ENCODE assay signal across 11 mouse cellular contexts in the genomic region with DNA sequence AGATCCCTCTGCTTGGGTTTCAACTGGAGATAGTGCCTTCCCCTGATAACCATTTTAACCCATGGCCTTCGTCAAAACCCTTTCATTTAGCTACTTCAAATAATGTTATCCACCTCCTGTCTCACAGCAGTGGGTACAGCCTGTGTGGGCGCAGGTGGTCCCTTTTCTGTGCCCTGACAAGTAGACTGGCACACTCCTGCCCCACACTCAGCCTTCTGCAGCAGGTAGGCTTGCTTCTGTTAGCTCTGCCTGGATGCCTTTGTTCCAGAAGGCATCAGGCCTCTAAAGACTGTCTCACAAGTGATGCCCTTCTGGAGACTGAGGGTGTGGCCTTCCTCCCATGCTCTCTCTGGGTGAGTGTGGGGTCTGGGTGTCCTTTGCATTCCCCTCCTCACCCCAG. TPM values are rescaled to one million over a fixed set of nuclear protein-coding genes. Genes with fewer than 3 reads are reported as not detected.
DNase-seq lines count a peak whose midpoint lies in the region; ATAC-seq and TF ChIP-seq lines count a peak whose summit lies in the region.
"Had no signal": no experiment of that assay in that cellular context is flagged by ENCODE, and none has a peak within 500 bp of the region (broad histone marks: within the 10 kb centered on the region; RNA-seq: fewer than 3 reads in every experiment).

No protein-coding gene starts in this region.

- H3K4me3 ChIP-seq in kidney, postnatal 0 days (replicated peaks; ENCODE audit: low read depth, low read length) = no peak overlapping the region
- no peak overlapping the region for H3K4me3 ChIP-seq in embryonic facial prominence, embryonic 13.5 days
- H3K4me3 ChIP-seq in forebrain, embryonic 13.5 days = no peak overlapping the region
- H3K4me3 ChIP-seq in limb, embryonic 14.5 days (replicated peaks; ENCODE audit: low read length) = no peak overlapping the region

- DNase-seq in kidney, postnatal 0 days (ENCODE audit: low spot score) = no peak
- DNase-seq in kidney, adult 18-20 months = no peak
- no peak for DNase-seq in limb, embryonic 14.5 days (ENCODE audit: low spot score)
- no peak for DNase-seq in cerebellum, postnatal 36 days
- no peak for DNase-seq in testis, postnatal 14 days (ENCODE audit: low spot score)
- DNase-seq in ovary, adult 18-20 months (ENCODE audit: low spot score) = no peak
- DNase-seq: adrenal gland, postnatal 25 days; embryo, embryonic 11 days had no signal

- H3K27me3 ChIP-seq in kidney, postnatal 0 days (ENCODE audit: insufficient read depth, low read length) = no peaks in the 10 kb centered on the region
- no peaks in the 10 kb centered on the region for H3K27me3 ChIP-seq in embryonic facial prominence, embryonic 13.5 days
- H3K27me3 ChIP-seq in forebrain, embryonic 13.5 days = no peaks in the 10 kb centered on the region
- no peaks in the 10 kb centered on the region for H3K27me3 ChIP-seq in limb, embryonic 14.5 days (ENCODE audit: control insufficient read depth, insufficient read depth, low read length)

- ATAC-seq in kidney, postnatal 0 days (replicated peaks; ENCODE audit: low FRiP score, low read depth) = no peak
- no peak for ATAC-seq in embryonic facial prominence, embryonic 13.5 days (ENCODE audit: insufficient number of reproducible peaks, insufficient read depth, low FRiP score, low TSS enrichment, low read depth)
- ATAC-seq in forebrain, embryonic 13.5 days = no peak
- no peak for ATAC-seq in limb, embryonic 14.5 days (ENCODE audit: low FRiP score, low read depth)

- TF ChIP-seq POLR2A in limb, embryonic 14.5 days (IDR thresholded peaks at IDR 0.05; ENCODE audit: borderline replicate concordance, extremely low read depth, insufficient read depth, insufficient read length) = no peak

- H3K27ac ChIP-seq in kidney, postnatal 0 days = peak overlapping the region; percentile 88; the same call in 1 of the 2 replicates
- H3K27ac ChIP-seq in embryonic facial prominence, embryonic 13.5 days = 0 out of 2 replicates have a peak overlapping the region, but pooled peaks have one; percentile 28
- H3K27ac ChIP-seq in forebrain, embryonic 13.5 days = peak overlapping the region; percentile 85
- H3K27ac ChIP-seq in limb, embryonic 14.5 days (replicated peaks; ENCODE audit: low read depth, low read length) = peak overlapping the region; percentile 79

- peaks cover 36% of the 10 kb centered on the region for H3K4me1 ChIP-seq in kidney, postnatal 0 days (replicated peaks; ENCODE audit: insufficient read depth, low read length)
- peaks cover 51% of the 10 kb centered on the region for H3K4me1 ChIP-seq in embryonic facial prominence, embryonic 13.5 days
- peaks cover 52% of the 10 kb centered on the region for H3K4me1 ChIP-seq in forebrain, embryonic 13.5 days
- H3K4me1 ChIP-seq in limb, embryonic 14.5 days (ENCODE audit: control insufficient read depth, insufficient read depth, low read length) = peaks cover 48% of the 10 kb centered on the region

- H3K36me3 ChIP-seq in kidney, postnatal 0 days (ENCODE audit: insufficient read depth, low read length) = peaks cover 33% of the 10 kb centered on the region
- peaks cover 57% of the 10 kb centered on the region for H3K36me3 ChIP-seq in embryonic facial prominence, embryonic 13.5 days
- H3K36me3 ChIP-seq in forebrain, embryonic 13.5 days (ENCODE audit: poor library complexity, severe bottlenecking) = peaks cover 55% of the 10 kb centered on the region
- peaks cover 56% of the 10 kb centered on the region for H3K36me3 ChIP-seq in limb, embryonic 14.5 days (ENCODE audit: control insufficient read depth, insufficient read depth, low read length)

- TF ChIP-seq CTCF in kidney, postnatal 0 days (IDR thresholded peaks at IDR 0.05; ENCODE audit: low read depth) = no peak

- H3K9ac ChIP-seq in kidney, postnatal 0 days (ENCODE audit: low read depth, low read length) = no peak overlapping the region
- no peak overlapping the region for H3K9ac ChIP-seq in embryonic facial prominence, embryonic 13.5 days
- peak overlapping the region; percentile 34; the same call in 1 of the 2 replicates for H3K9ac ChIP-seq in forebrain, embryonic 13.5 days
- no peak overlapping the region for H3K9ac ChIP-seq in limb, embryonic 14.5 days (ENCODE audit: low read depth, low read length, severe bottlenecking)

- H3K4me2 ChIP-seq in kidney, postnatal 0 days (ENCODE audit: low read length) = no peak overlapping the region
- H3K4me2 ChIP-seq in embryonic facial prominence, embryonic 13.5 days = no peak overlapping the region
- no peak overlapping the region for H3K4me2 ChIP-seq in forebrain, embryonic 13.5 days
- H3K4me2 ChIP-seq in limb, embryonic 14.5 days (replicated peaks; ENCODE audit: low read depth, low read length, severe bottlenecking) = no peak overlapping the region

- 78% methylated on average over 2 of the region's 2 CpGs for WGBS in kidney, postnatal 0 days
- 86% methylated on average over 2 of the region's 2 CpGs for WGBS in embryonic facial prominence, embryonic 13.5 days
- WGBS in forebrain, embryonic 13.5 days = 92% methylated on average over 2 of the region's 2 CpGs
- WGBS in limb, embryonic 14.5 days = 79% methylated on average over 2 of the region's 2 CpGs

- H3K9me3 ChIP-seq in kidney, postnatal 0 days (replicated peaks; ENCODE audit: low read length) = no peaks in the 10 kb centered on the region
- H3K9me3 ChIP-seq in embryonic facial prominence, embryonic 13.5 days = no peaks in the 10 kb centered on the region
- no peaks in the 10 kb centered on the region for H3K9me3 ChIP-seq in forebrain, embryonic 13.5 days (replicated peaks)
- no peaks in the 10 kb centered on the region for H3K9me3 ChIP-seq in limb, embryonic 14.5 days (ENCODE audit: control insufficient read depth, low read length)

RNA-seq across cellular contexts. Expression of a gene that starts 15.8 kb away (rescaled TPM):
- 19.1 and 19.6 TPM in 2 replicates for polyA plus RNA-seq in kidney, postnatal 0 days (2015; fragmentation: Nextera tagmentation; extraction: Ambion mirVana)
- polyA plus RNA-seq in embryonic facial prominence, embryonic 13.5 days (2015; fragmentation: Nextera tagmentation; extraction: Ambion mirVana) = 4.0 and 5.2 TPM in 2 replicates
- 0.17 and 0.30 TPM in 2 replicates for polyA plus RNA-seq in forebrain, embryonic 13.5 days (2015; fragmentation: Nextera tagmentation; extraction: Ambion mirVana)
- 3.2 and 3.4 TPM in 2 replicates for polyA plus RNA-seq in limb, embryonic 14.5 days (2012; rRNA removed)
- 4.9 and 6.3 TPM in 2 replicates for polyA plus RNA-seq in limb, embryonic 14.5 days (2014; fragmentation: Nextera tagmentation; extraction: Ambion mirVana)

RNA-seq across cellular contexts. Expression of a gene that starts 16.2 kb away (rescaled TPM):
- 0.11 and 0.54 TPM in 2 replicates for polyA plus RNA-seq in kidney, postnatal 0 days (2015; fragmentation: Nextera tagmentation; extraction: Ambion mirVana)
- 0.15 and 0.37 TPM in 2 replicates for polyA plus RNA-seq in embryonic facial prominence, embryonic 13.5 days (2015; fragmentation: Nextera tagmentation; extraction: Ambion mirVana)
- 0.33 and 0.57 TPM in 2 replicates for polyA plus RNA-seq in forebrain, embryonic 13.5 days (2015; fragmentation: Nextera tagmentation; extraction: Ambion mirVana)
- polyA plus RNA-seq in limb, embryonic 14.5 days (2012; rRNA removed) = 0.84 and 1.1 TPM in 2 replicates
- 0.22 TPM in 1 of 2 replicates, not detected in the other for polyA plus RNA-seq in limb, embryonic 14.5 days (2014; fragmentation: Nextera tagmentation; extraction: Ambion mirVana)
- polyA plus RNA-seq: small intestine, adult 2 months had no signal

RNA-seq across cellular contexts. Expression of a gene that starts 44.5 kb away (rescaled TPM):
- polyA plus RNA-seq in kidney, postnatal 0 days (2015; fragmentation: Nextera tagmentation; extraction: Ambion mirVana) = 3.4 and 4.2 TPM in 2 replicates
- polyA plus RNA-seq in embryonic facial prominence, embryonic 13.5 days (2015; fragmentation: Nextera tagmentation; extraction: Ambion mirVana) = 4.3 and 4.8 TPM in 2 replicates
- 0.92 and 1.0 TPM in 2 replicates for polyA plus RNA-seq in forebrain, embryonic 13.5 days (2015; fragmentation: Nextera tagmentation; extraction: Ambion mirVana)
- 6.7 and 7.5 TPM in 2 replicates for polyA plus RNA-seq in limb, embryonic 14.5 days (2012; rRNA removed)
- 9.4 and 10.4 TPM in 2 replicates for polyA plus RNA-seq in limb, embryonic 14.5 days (2014; fragmentation: Nextera tagmentation; extraction: Ambion mirVana)

Comparison
In these comparisons a context has a peak if more than half of its experiments do, and no peak if none do; other contexts are left out.
1. H3K27ac ChIP-seq: peak in every context shown above with its lines; median percentile 88 in kidney, postnatal 0 days; 85 in forebrain, embryonic 13.5 days; 79 in limb, embryonic 14.5 days; 28 in embryonic facial prominence, embryonic 13.5 days.